Mouse (Mus musculus) MEL (cell line): ENCODE data around the gene Gm16181. TPM values are rescaled to one million over a fixed set of nuclear protein-coding genes. Genes with fewer than 3 reads are reported as not detected.

Source experiments
- DNase-seq: peaks from one replicate; pipeline ENCODE4 v3.0.0; 2011; ENCODE audit warnings: low read depth, low spot score
- H3K27ac ChIP-seq: 2 replicates; pipeline ENCODE4 v1.5.1; 2012; ENCODE audit warnings: low read depth, mild to moderate bottlenecking, control low read depth, low read length, moderate library complexity; ENCODE audit not compliant: control insufficient read depth
- H3K27me3 ChIP-seq, 2 experiments: fragments of 150-350 bp in 1 of 2; sonication (generic) in 1 of 2; 2 replicates each; pipeline ENCODE4 v1.6.1; 2012; ENCODE audit warnings: low read length in 2 of 2, mild to moderate bottlenecking in 2 of 2, improper control_type of control experiment in 1 of 2, moderate library complexity in 1 of 2; ENCODE audit not compliant: insufficient read depth in 2 of 2, control insufficient read depth in 1 of 2
- H3K36me3 ChIP-seq, 2 experiments: 2 replicates each; pipeline ENCODE4 v1.6.1; 2012 to 2014; ENCODE audit warnings: low read length in 2 of 2, improper control_type of control experiment in 1 of 2, inconsistent platforms in 1 of 2, mild to moderate bottlenecking in 1 of 2; ENCODE audit not compliant: insufficient read depth in 2 of 2, control insufficient read depth in 1 of 2
- H3K4me1 ChIP-seq, 2 experiments: fragments of 150-350 bp in 1 of 2; sonication (generic) in 1 of 2; 2 replicates each; pipeline ENCODE4 v1.6.1; 2012; ENCODE audit warnings: low read length in 2 of 2, improper control_type of control experiment in 1 of 2, mild to moderate bottlenecking in 1 of 2; ENCODE audit not compliant: insufficient read depth in 2 of 2, control insufficient read depth in 1 of 2
- H3K4me3 ChIP-seq, 2 experiments: fragments of 150-350 bp in 1 of 2; sonication (generic) in 1 of 2; 2 replicates each; pipeline ENCODE4 v1.5.1; 2012; ENCODE audit warnings: low read depth in 2 of 2, low read length in 2 of 2, mild to moderate bottlenecking in 2 of 2, moderate library complexity in 2 of 2, control low read depth in 1 of 2, improper control_type of control experiment in 1 of 2; ENCODE audit not compliant: control insufficient read depth in 1 of 2, insufficient read depth in 1 of 2
- H3K79me2 ChIP-seq: 2 replicates; pipeline ENCODE4 v1.6.1; 2012; ENCODE audit warnings: mild to moderate bottlenecking, low read length, moderate library complexity; ENCODE audit not compliant: control insufficient read depth, poor library complexity, insufficient read depth
- H3K9ac ChIP-seq: 2 replicates; pipeline ENCODE4 v1.6.1; 2012; ENCODE audit warnings: low read depth, mild to moderate bottlenecking, control low read depth, low read length, moderate library complexity; ENCODE audit not compliant: control insufficient read depth, poor library complexity, severe bottlenecking
- H3K9me3 ChIP-seq: fragments of 150-350 bp; sonication (generic); replicated peaks from 2 replicates; pipeline ENCODE4 v1.6.1; 2012; ENCODE audit warnings: mild to moderate bottlenecking, low read length, improper control_type of control experiment, moderate library complexity; ENCODE audit not compliant: insufficient read depth
- BHLHE40 ChIP-seq: IDR thresholded peaks from 2 replicates; pipeline ENCODE4 v1.6.1; 2012; ENCODE audit warnings: low read depth, mild to moderate bottlenecking, inconsistent platforms, low read length, improper control_type of control experiment, borderline replicate concordance
- CHD1 ChIP-seq: IDR thresholded peaks from 2 replicates; pipeline ENCODE4 v1.6.1; 2012; ENCODE audit warnings: low read depth, mild to moderate bottlenecking, inconsistent platforms, low read length, improper control_type of control experiment
- CTCF ChIP-seq, 3 experiments: IDR thresholded peaks in 2 of 3; conservative IDR thresholded peaks in 1 of 3; 2 replicates each; pipeline ENCODE4 v1.5.1; 2011 to 2012; ENCODE audit warnings: low read length in 3 of 3, low read depth in 2 of 3, mild to moderate bottlenecking in 2 of 3, improper control_type of control experiment in 1 of 3, inconsistent platforms in 1 of 3, mixed read lengths in 1 of 3, moderate library complexity in 1 of 3; ENCODE audit not compliant: control insufficient read depth in 1 of 3, insufficient read depth in 1 of 3, poor library complexity in 1 of 3, severe bottlenecking in 1 of 3
- E2F4 ChIP-seq: IDR thresholded peaks from 2 replicates; pipeline ENCODE4 v1.6.1; 2011; ENCODE audit warnings: low read depth, low read length, improper control_type of control experiment, borderline replicate concordance
- ETS1 ChIP-seq: IDR thresholded peaks from 2 replicates; pipeline ENCODE4 v1.6.1; 2012; ENCODE audit warnings: low read depth, mild to moderate bottlenecking, inconsistent platforms, low read length, improper control_type of control experiment, moderate library complexity
- GATA1 ChIP-seq: IDR thresholded peaks from 2 replicates; pipeline ENCODE4 v1.6.1; 2011; ENCODE audit warnings: low read depth, low read length, improper control_type of control experiment
- HCFC1 ChIP-seq: IDR thresholded peaks from 2 replicates; pipeline ENCODE4 v1.6.1; 2012; ENCODE audit warnings: low read depth, mild to moderate bottlenecking, inconsistent platforms, low read length, improper control_type of control experiment, moderate library complexity
- KAT2A ChIP-seq: conservative IDR thresholded peaks from 2 replicates; pipeline ENCODE4 v1.6.1; 2012; ENCODE audit warnings: low read depth, low read length, improper control_type of control experiment, inconsistent platforms
- MAFK ChIP-seq: IDR thresholded peaks from 2 replicates; pipeline ENCODE4 v1.6.1; 2011; ENCODE audit warnings: low read depth, mild to moderate bottlenecking, low read length, improper control_type of control experiment, borderline replicate concordance
- MAX ChIP-seq: IDR thresholded peaks from 2 replicates; pipeline ENCODE4 v1.6.1; 2011; ENCODE audit warnings: low read length, improper control_type of control experiment
- MEF2A ChIP-seq: IDR thresholded peaks from 2 replicates; pipeline ENCODE4 v1.6.1; 2014; ENCODE audit warnings: low read depth, mild to moderate bottlenecking, inconsistent platforms, low read length, improper control_type of control experiment; ENCODE audit not compliant: poor library complexity, insufficient replicate concordance, severe bottlenecking; ENCODE audit errors: extremely low read depth
- MYB ChIP-seq: IDR thresholded peaks from 2 replicates; pipeline ENCODE4 v1.6.1; 2011; ENCODE audit warnings: mild to moderate bottlenecking, low read depth, low read length, improper control_type of control experiment
- NELFE ChIP-seq: IDR thresholded peaks from 2 replicates; pipeline ENCODE4 v1.6.1; 2011; ENCODE audit warnings: low read depth, low read length, improper control_type of control experiment
- NRF1 ChIP-seq: IDR thresholded peaks from 2 replicates; pipeline ENCODE4 v1.6.1; 2014; ENCODE audit warnings: low read depth, mild to moderate bottlenecking, inconsistent platforms, low read length, improper control_type of control experiment, moderate library complexity; ENCODE audit not compliant: poor library complexity, insufficient read depth, severe bottlenecking
- POLR2A ChIP-seq, 2 experiments: IDR thresholded peaks; 2 replicates each; pipeline ENCODE4 v1.6.1; 2011 to 2012; ENCODE audit warnings: low read length in 2 of 2, mild to moderate bottlenecking in 2 of 2, control low read depth in 1 of 2, improper control_type of control experiment in 1 of 2, low read depth in 1 of 2, moderate library complexity in 1 of 2; ENCODE audit not compliant: control insufficient read depth in 1 of 2, insufficient read depth in 1 of 2, poor library complexity in 1 of 2
- POLR2AphosphoS2 ChIP-seq: IDR thresholded peaks from 2 replicates; pipeline ENCODE4 v1.6.1; 2011; ENCODE audit warnings: low read length, improper control_type of control experiment
- RAD21 ChIP-seq: IDR thresholded peaks from 2 replicates; pipeline ENCODE4 v1.6.1; 2011; ENCODE audit warnings: mild to moderate bottlenecking, low read depth, low read length, improper control_type of control experiment
- TBP ChIP-seq: IDR thresholded peaks from 2 replicates; pipeline ENCODE4 v1.8.0; 2011; ENCODE audit warnings: low read depth, low read length, improper control_type of control experiment
- TCF12 ChIP-seq: IDR thresholded peaks from 2 replicates; pipeline ENCODE4 v1.6.1; 2014; ENCODE audit warnings: low read depth, mild to moderate bottlenecking, inconsistent platforms, low read length, improper control_type of control experiment, moderate library complexity
- UBTF ChIP-seq: IDR thresholded peaks from 2 replicates; pipeline ENCODE4 v1.6.1; 2012; ENCODE audit warnings: low read depth, mild to moderate bottlenecking, inconsistent platforms, low read length, improper control_type of control experiment, moderate library complexity, borderline replicate concordance; ENCODE audit not compliant: insufficient read depth
- USF1 ChIP-seq: IDR thresholded peaks from 2 replicates; pipeline ENCODE4 v1.6.1; 2014; ENCODE audit warnings: low read depth, mild to moderate bottlenecking, inconsistent platforms, low read length, improper control_type of control experiment, moderate library complexity
- USF2 ChIP-seq, 2 experiments: IDR thresholded peaks; 2 replicates each; pipeline ENCODE4 v1.6.1; 2011 to 2012; ENCODE audit warnings: improper control_type of control experiment in 2 of 2, low read length in 2 of 2, borderline replicate concordance in 1 of 2, inconsistent platforms in 1 of 2, low read depth in 1 of 2, mild to moderate bottlenecking in 1 of 2; ENCODE audit not compliant: insufficient read depth in 1 of 2
- ZNF384 ChIP-seq: IDR thresholded peaks from 2 replicates; pipeline ENCODE4 v1.6.1; 2012; ENCODE audit warnings: low read depth, mild to moderate bottlenecking, inconsistent platforms, low read length, improper control_type of control experiment
- polyA plus RNA-seq, 2 experiments: library from polyadenylated mRNA; stranded (reverse) in 1 of 2; unstranded in 1 of 2; fragments of >175 nt in 1 of 2; fragments of >200 nt in 1 of 2; gene quantifications; 2 replicates each; pipeline versions ENCODE4 v1.2.1 to v1.2.4; 2012; ENCODE audit warnings: low replicate concordance in 2 of 2, low read depth in 1 of 2; ENCODE audit not compliant: insufficient read length in 2 of 2, insufficient read depth in 1 of 2, missing spikeins in 1 of 2
- total RNA-seq: library from RNA; depleted of rRNA; stranded (reverse); fragments of 300-350 nt; gene quantifications from 2 replicates; pipeline ENCODE4 v1.2.3, GENCODE M21; 2012

Gm16181 gene
- total and polyA plus RNA-seq, 3 experiments: 0.58 TPM; not detected in 2

DNA sequence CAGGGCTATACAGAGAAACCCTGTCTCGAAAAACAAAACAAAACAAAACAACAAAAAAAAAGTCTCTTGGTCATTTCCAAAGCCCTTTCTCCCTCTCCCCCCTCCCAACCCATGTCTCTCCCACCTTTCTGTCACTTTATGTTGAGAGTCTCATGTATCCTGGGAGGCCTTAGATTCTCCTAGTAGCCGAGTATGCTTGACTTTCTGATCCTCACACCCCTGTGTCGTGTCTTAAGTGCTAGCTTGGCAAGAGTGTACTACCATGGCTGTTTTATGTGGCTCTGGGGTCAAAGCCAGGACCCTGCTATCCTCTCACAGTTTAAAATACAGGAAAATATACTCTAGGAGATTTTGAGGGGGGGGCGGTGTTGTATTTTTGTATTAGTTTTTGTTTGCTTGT, 33.3 kb upstream of the Gm16181 start:
- H3K4me1 ChIP-seq: peaks cover 18 to 43% of the 10 kb centered on the region in 2 experiments
- H3K9ac ChIP-seq: peak overlapping the region; percentile 38
- TF ChIP-seq GATA1 (no peak), TCF12 (no peak), TBP (no peak), KAT2A (no peak), E2F4 (no peak), CHD1 (no peak), UBTF (no peak), CTCF (IDR thresholded peaks at IDR 0.05 in 2 of 3, conservative IDR thresholded peaks at IDR 0.05 in 1 of 3; ENCODE audit: control insufficient read depth in 1 of 3, insufficient read depth in 1 of 3, low read depth in 2 of 3, low read length in 3 of 3, poor library complexity in 1 of 3, severe bottlenecking in 1 of 3) (no peak), POLR2AphosphoS2 (no peak), MYB (no peak), POLR2A (IDR thresholded peaks at IDR 0.05; ENCODE audit: control insufficient read depth in 1 of 2, insufficient read depth in 1 of 2, low read depth in 1 of 2, low read length in 2 of 2, poor library complexity in 1 of 2) (no peak), ZNF384 (no peak), ETS1 (no peak), MEF2A (no peak), NELFE (no peak), NRF1 (no peak)
- no peak for DNase-seq
- no peaks in the 10 kb centered on the region for H3K79me2 ChIP-seq
- H3K27me3 ChIP-seq: no peaks in the 10 kb centered on the region
- H3K9me3 ChIP-seq: no peaks in the 10 kb centered on the region
- H3K4me3 ChIP-seq: no peak overlapping the region
- H3K36me3 ChIP-seq: peaks cover 0 to 37% of the 10 kb centered on the region in 2 experiments; a peak in 2 of 4 replicates
- peak overlapping the region; percentile 81 for H3K27ac ChIP-seq

DNA sequence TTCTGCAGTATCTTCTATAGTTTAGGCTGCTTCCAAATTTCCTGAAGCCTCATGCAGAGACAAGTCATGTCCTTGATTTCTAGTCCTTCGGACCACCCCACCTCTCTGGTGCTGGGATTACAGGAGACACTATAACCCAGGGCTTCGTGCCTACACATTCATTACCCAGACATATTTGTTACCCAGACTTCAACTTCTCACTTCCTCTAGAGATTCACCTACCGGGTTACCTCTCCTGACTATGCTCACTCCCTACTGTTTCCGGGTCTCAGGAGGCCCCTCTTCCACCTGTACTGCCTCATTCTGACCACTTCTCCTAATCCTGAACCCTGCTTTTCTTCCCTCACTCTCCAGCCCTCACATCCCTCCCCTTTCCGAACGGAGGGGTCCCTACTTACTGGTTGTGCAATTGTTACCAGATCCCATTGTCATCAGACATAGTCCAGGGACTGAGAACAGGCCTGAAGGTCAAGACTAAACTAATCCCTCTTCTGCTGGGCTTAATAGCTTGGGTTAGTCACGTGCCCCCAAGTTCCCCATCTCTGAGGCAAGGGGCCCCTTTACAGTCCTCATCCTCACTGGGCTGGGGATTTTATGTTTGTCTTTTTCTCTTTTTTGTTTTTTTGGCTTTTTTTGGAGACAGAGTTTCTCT, 32.5 kb upstream of the Gm16181 start, which contains the start of gene Lst1:
TSS of gene Lst1 (minus strand) at position 481 of the 652 bp plus-strand sequence.
- peak; percentile 60 for DNase-seq
- Histone ChIP-seq H3K9ac (peak within 1 kb of the TSS; percentile 53), H3K27ac (peak within 1 kb of the TSS; percentile 89), H3K4me3 (no peak within 1 kb of the TSS), H3K36me3 (peaks cover 0 to 37% of the 10 kb centered on the region in 2 experiments; a peak in 2 of 4 replicates), H3K9me3 (no peaks in the 10 kb centered on the region), H3K79me2 (no peaks in the 10 kb centered on the region), H3K27me3 (no peaks in the 10 kb centered on the region), H3K4me1 (peaks cover 18 to 47% of the 10 kb centered on the region in 2 experiments)
- no peak for TF ChIP-seq MAFK
- TF ChIP-seq USF2 (IDR thresholded peaks at IDR 0.05; ENCODE audit: borderline replicate concordance in 1 of 2, insufficient read depth in 1 of 2, low read depth in 1 of 2, low read length in 2 of 2): peak in 1 of 2 experiments; percentile 71; a peak in 2 of 4 replicates
- TF ChIP-seq RAD21: no peak
- TF ChIP-seq NELFE: no peak
- peak; percentile 52; the same call in 1 of the 2 replicates for TF ChIP-seq MAX
- TF ChIP-seq BHLHE40: peak; percentile 84; the same call in 1 of the 2 replicates
- TF ChIP-seq HCFC1: peak; percentile 46; the same call in 1 of the 2 replicates
- TF ChIP-seq USF1: peak; percentile 93
